Mouse (Mus musculus): ENCODE results near the gene Srd5a1. TPM values are rescaled to one million over a fixed set of nuclear protein-coding genes. Genes with fewer than 3 reads are reported as not detected.

Srd5a1 gene
- 3.3 and 3.6 TPM in 2 replicates for polyA plus RNA-seq (2012; ENCODE audit: insufficient read depth, insufficient read length, missing spikeins)

DNA sequence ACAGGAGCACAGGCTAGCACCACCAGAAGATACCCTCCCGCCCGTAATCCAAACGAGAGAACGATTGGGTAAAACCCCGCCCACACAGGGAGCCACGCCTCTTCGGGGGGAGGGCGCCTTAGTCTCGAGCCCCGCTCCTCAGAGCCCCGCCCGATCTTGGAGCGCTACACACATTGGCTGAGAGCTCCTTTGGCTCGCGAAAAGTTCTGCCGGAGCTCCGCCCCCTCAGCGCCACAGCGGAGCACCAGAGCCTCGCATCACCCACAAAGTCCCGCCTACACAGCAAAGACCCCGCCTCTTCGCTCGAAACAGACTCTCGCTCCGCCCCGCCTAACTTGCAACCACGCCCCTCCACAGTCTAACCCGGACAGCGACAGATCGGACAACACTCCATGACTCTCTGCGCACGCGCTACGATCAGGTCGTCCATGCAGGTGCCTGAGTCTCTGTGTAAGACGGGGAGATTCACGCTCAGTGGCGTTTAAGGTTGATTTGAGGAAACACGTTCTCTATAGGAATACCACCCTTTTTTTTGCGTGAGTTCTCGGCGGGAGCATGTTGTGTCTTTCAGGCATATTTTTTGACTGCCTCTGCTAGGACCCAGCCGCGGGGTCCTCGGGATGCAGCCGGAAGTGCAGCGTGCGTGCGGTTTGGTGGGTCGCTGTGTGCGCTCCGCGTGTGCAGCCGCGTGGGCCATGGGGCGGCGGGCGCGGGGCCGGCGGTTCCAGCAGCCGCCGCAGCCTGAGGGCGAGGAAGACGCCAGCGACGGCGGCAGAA lies at the start of gene Srd5a1:
TSS of gene Srd5a1 (minus strand) at position 45 of the 777 bp plus-strand sequence.
- H3K4me3 ChIP-seq (ENCODE audit: insufficient read depth, low read length) = peak within 1 kb of the TSS; percentile 99
- TF ChIP-seq POLR2A (IDR thresholded peaks at IDR 0.05; ENCODE audit: borderline replicate concordance, low read depth, low read length) (no peak), CTCF (IDR thresholded peaks at IDR 0.05; ENCODE audit: low read depth, low read length) (no peak)
- H3K27ac ChIP-seq (ENCODE audit: insufficient read depth, low read depth, low read length) = peak within 1 kb of the TSS; percentile 77
- H3K4me1 ChIP-seq (ENCODE audit: control insufficient read depth, insufficient read depth, low read length) = peaks cover 10% of the 10 kb centered on the region; the same call in 1 of the 2 replicates

DNA sequence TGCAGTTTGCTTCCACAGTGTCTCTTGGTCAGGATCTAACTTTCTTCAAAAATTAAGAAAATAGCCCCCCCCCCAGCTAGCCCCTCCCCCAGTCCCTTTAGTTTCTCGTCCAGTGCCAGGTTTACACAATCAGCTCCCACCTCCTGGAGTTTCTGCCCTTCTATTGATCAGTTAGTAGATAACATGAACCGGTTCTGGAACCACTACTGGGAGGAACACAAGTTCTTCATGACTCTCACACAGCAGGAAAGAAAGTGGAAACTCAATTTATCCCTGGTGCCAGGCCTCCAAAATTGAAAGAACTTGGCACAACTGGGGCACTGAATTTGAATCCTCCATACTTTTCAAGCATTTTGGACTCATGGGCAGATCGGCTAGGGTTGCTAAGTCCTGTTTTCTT lies 43.3 kb upstream of the Srd5a1 start:
- TF ChIP-seq CTCF (IDR thresholded peaks at IDR 0.05; ENCODE audit: low read depth, low read length) (no peak), POLR2A (IDR thresholded peaks at IDR 0.05; ENCODE audit: borderline replicate concordance, low read depth, low read length) (no peak)
- H3K4me3 ChIP-seq (ENCODE audit: insufficient read depth, low read length) = no peak overlapping the region
- H3K27ac ChIP-seq (ENCODE audit: insufficient read depth, low read depth, low read length) = no peak overlapping the region

DNA sequence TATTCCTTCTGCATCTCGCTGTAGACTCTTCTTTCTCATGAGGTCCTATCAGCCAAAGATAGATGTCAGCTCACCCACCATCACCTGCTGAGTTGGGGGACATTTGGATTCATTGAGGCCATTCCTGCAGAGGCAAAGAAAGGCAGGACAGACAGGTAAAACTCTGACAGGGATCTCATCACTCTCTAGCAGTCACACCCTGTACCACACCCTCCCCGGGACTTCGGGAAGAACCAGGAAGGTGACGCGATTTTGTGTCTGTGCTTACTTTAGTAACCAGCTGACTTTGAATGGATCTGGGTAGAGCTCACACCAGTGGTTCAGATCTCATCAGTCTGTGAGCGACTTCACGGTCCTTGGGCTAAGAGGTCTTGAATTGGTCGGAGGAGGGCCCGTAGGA lies 35.2 kb upstream of the Srd5a1 start:
- TF ChIP-seq CTCF (IDR thresholded peaks at IDR 0.05; ENCODE audit: low read depth, low read length) = no peak
- TF ChIP-seq POLR2A (IDR thresholded peaks at IDR 0.05; ENCODE audit: borderline replicate concordance, low read depth, low read length) = no peak
- H3K4me1 ChIP-seq (ENCODE audit: control insufficient read depth, insufficient read depth, low read length) = no peaks in the 10 kb centered on the region
- no peak overlapping the region for H3K27ac ChIP-seq (ENCODE audit: insufficient read depth, low read depth, low read length)
- H3K4me3 ChIP-seq (ENCODE audit: insufficient read depth, low read length) = no peak overlapping the region

More for the DNA sequence above, 43.3 kb upstream of the Srd5a1 start:
- H3K4me1 ChIP-seq (ENCODE audit: control insufficient read depth, insufficient read depth, low read length) = no peaks in the 10 kb centered on the region

DNA sequence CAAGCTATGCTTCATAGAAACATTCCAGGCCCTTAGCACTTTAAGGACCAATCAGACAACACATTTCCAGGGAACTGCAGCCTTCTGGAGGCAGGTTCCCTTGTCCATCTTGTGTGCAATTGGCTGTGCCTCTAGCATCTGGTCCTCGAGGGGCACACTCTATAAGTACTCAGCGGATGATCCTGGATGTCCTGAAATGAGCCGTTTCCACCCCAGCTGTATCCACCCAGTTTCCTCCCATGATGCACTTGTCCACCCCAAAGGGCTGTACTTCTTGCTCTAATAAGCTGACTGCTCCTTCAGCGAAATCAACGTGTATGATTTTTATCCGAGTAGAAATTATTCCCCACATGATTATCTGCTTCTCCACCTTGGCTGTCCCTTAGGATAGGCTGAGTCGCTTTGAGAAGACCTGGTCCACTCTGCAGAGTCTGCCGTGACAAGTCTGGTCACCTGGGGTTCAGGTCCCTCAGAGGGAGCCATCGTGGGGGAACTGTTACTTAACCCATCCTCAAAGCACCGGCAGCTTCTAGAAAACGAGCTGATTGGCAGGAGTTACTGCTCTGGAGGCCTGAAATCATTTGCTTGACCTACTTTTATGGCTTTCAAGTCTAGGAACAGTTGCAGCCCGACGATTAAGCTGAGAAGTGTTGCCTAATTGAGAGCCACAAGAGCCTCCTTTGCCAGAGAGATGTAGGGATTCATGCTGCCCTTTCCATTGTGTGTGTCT lies 34.6 kb upstream of the Srd5a1 start:
- H3K4me1 ChIP-seq (ENCODE audit: control insufficient read depth, insufficient read depth, low read length) = no peaks in the 10 kb centered on the region
- TF ChIP-seq CTCF (IDR thresholded peaks at IDR 0.05; ENCODE audit: low read depth, low read length) (no peak), POLR2A (IDR thresholded peaks at IDR 0.05; ENCODE audit: borderline replicate concordance, low read depth, low read length) (no peak)
- H3K27ac ChIP-seq (ENCODE audit: insufficient read depth, low read depth, low read length) = no peak overlapping the region
- H3K4me3 ChIP-seq (ENCODE audit: insufficient read depth, low read length) = no peak overlapping the region

DNA sequence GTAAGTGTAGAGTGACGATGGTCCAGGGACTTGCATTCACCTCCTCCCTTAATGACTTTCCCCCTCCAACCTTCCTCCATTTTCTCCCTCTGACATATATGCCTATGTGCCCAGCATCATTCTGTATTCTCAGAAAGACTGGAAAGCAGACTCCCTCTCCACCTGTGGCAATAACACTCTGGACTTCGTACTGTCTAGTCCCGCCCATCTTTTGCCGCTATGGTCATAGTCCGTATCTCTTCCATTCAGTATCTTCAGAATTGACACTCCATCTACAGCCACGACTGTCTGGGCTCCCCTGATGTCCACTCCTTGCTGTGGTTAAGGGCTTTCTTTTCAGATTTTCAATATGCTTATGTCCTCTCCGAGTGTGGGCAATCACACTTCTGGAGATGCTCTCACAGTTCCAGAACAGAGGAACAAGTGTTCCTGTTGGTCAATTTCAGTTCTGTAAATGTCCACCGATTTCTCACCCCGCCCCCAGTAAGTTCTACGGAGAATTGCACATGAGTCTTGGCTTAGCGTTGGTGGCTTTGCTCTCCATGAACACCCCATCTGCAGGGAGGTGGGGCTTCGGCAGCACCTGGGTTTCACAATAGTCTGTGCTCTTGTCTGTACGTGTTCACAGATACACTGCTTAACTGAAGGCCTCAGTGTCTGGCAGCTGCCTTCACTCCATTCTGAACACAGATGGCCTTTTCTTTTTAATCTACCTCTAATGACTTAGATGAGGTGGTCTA lies 33.4 kb upstream of the Srd5a1 start:
- H3K4me1 ChIP-seq (ENCODE audit: control insufficient read depth, insufficient read depth, low read length) = no peaks in the 10 kb centered on the region
- no peak overlapping the region for H3K4me3 ChIP-seq (ENCODE audit: insufficient read depth, low read length)
- no peak for TF ChIP-seq CTCF (IDR thresholded peaks at IDR 0.05; ENCODE audit: low read depth, low read length)
- TF ChIP-seq POLR2A (IDR thresholded peaks at IDR 0.05; ENCODE audit: borderline replicate concordance, low read depth, low read length) = no peak
- H3K27ac ChIP-seq (ENCODE audit: insufficient read depth, low read depth, low read length) = no peak overlapping the region

DNA sequence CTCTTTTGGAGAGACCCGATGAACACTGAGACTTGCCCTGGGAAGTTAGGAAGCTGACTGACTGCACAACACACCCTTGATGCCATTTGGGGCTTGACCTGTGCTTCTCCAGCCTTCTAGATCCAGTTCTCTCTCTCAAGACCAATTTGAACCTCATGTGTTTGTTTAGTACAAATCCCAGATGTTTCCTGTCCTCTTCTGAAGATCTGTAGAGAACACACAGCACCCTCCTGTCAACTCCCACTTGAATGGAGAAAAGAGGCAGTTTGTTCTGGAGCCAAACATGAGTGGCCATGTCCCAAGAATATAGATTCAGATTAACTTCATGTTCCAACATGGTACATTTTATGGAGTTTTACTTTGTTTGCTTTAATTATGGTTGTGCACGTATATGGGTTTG lies 32.7 kb upstream of the Srd5a1 start:
- H3K4me1 ChIP-seq (ENCODE audit: control insufficient read depth, insufficient read depth, low read length) = no peaks in the 10 kb centered on the region
- H3K27ac ChIP-seq (ENCODE audit: insufficient read depth, low read depth, low read length) = no peak overlapping the region
- TF ChIP-seq POLR2A (IDR thresholded peaks at IDR 0.05; ENCODE audit: borderline replicate concordance, low read depth, low read length) (no peak), CTCF (IDR thresholded peaks at IDR 0.05; ENCODE audit: low read depth, low read length) (no peak)
- no peak overlapping the region for H3K4me3 ChIP-seq (ENCODE audit: insufficient read depth, low read length)

DNA sequence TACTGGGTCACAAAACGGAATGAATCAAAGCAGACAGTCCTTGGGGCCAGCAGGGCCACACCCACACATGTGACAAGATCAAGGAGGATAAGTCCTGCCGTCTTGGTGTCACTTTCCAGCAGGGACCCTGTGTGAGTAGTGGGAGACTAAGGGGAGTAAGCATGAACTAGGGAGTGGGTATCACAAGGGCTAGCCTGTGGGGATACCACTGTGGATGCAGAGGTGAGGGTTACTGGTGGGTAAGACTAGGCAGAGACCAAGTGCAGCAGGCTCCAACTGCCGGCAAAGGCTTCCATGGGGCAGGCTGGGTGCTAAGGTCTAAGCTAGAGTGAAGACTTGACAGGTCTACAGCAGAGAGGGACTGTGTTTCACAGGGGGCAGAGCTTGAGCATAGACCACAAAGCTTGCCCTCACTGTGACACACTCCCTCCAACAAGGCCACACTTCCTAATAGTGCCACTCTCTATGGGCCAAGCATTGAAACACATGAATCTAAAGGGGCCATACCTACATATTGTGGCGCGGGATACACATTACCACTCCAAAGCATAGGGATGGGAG lies 31.5 kb upstream of the Srd5a1 start:
- TF ChIP-seq CTCF (IDR thresholded peaks at IDR 0.05; ENCODE audit: low read depth, low read length) = no peak
- TF ChIP-seq POLR2A (IDR thresholded peaks at IDR 0.05; ENCODE audit: borderline replicate concordance, low read depth, low read length) = no peak
- Histone ChIP-seq H3K4me1 (ENCODE audit: control insufficient read depth, insufficient read depth, low read length) (no peaks in the 10 kb centered on the region), H3K27ac (ENCODE audit: insufficient read depth, low read depth, low read length) (no peak overlapping the region), H3K4me3 (ENCODE audit: insufficient read depth, low read length) (no peak overlapping the region)

DNA sequence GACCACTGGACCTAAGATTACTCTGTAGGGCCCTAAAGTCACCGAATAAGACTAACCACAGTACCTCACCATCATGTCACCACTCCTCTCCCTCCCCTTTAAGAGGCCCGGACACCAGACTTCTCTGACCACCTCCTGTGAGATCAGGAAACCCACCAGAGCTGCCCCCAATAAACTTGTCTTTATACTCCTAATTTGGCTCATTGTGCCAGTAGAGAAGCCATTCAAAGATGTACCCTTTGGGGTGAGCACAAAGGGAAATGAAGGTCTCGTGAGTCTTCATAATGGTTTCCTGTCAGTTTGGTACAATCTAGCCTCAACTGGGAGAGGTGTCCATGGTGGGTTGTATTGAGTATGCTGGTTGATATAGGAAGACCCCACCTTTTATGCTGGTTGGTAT lies 29.8 kb upstream of the Srd5a1 start:
- no peaks in the 10 kb centered on the region for H3K4me1 ChIP-seq (ENCODE audit: control insufficient read depth, insufficient read depth, low read length)
- no peak overlapping the region for H3K4me3 ChIP-seq (ENCODE audit: insufficient read depth, low read length)
- TF ChIP-seq CTCF (IDR thresholded peaks at IDR 0.05; ENCODE audit: low read depth, low read length) (no peak), POLR2A (IDR thresholded peaks at IDR 0.05; ENCODE audit: borderline replicate concordance, low read depth, low read length) (no peak)
- no peak overlapping the region for H3K27ac ChIP-seq (ENCODE audit: insufficient read depth, low read depth, low read length)

DNA sequence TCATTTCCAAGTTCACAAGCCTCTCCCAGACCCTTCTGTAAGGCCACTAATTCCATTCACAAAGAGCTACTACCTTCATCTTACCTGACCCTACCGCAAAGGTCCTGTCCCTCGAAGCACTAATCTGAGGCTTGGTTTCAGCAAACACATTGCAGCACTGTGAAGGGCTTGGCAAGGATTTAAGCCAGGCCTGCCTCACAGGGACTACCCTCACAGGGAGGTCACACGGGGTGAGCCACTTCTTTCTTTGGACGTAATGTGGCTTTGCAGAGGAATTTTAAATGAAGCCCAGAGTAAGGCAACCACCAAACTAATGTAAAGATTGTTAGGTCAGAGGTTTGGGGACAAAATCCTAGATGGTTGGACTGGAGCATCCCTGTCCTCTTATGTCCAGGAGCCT lies 29.3 kb upstream of the Srd5a1 start:
- Histone ChIP-seq H3K4me1 (ENCODE audit: control insufficient read depth, insufficient read depth, low read length) (no peaks in the 10 kb centered on the region), H3K27ac (ENCODE audit: insufficient read depth, low read depth, low read length) (no peak overlapping the region), H3K4me3 (ENCODE audit: insufficient read depth, low read length) (no peak overlapping the region)
- TF ChIP-seq POLR2A (IDR thresholded peaks at IDR 0.05; ENCODE audit: borderline replicate concordance, low read depth, low read length) (no peak), CTCF (IDR thresholded peaks at IDR 0.05; ENCODE audit: low read depth, low read length) (no peak)

All from bone marrow macrophage, adult 2 months (primary cell).